Mouse (Mus musculus): ENCODE data around the gene Magi3. TPM values are rescaled to one million over a fixed set of nuclear protein-coding genes. Genes with fewer than 3 reads are reported as not detected.

Gene Magi3
- polyA plus RNA-seq, 1 experiment: not detected

- TF ChIP-seq GATA1 (IDR thresholded peaks at IDR 0.05; ENCODE audit: low read length): no peak
These were observed 7.4 kb upstream of the Magi3 start for GRCm38 (mm10) chr3:104227438-104228111.

DNA sequence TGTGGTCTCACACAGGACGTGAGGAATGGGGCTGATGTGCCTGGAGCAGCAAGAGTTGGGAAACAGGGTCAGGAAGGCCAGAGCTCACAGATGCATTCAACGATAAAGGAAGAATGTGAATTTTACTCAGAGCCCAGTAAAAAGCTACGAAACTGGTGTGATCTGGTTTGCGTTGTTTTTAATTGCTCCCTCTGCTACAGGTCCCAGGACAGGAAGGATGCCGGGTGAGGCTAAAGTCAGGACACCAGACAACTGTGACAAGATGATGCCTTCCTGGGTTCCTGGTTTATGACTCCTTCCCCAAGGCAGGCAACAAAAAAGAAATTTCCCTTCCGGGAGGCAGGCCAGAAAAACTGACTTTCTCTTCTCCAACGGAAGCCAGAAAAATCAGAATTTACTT, 6.6 kb upstream of the Magi3 start:
- TF ChIP-seq GATA1 (IDR thresholded peaks at IDR 0.05; ENCODE audit: low read length): no peak

GRCm38 (mm10) chr3:104221156-104221555, 982 bp upstream of the Magi3 start:
- no peak for TF ChIP-seq GATA1 (IDR thresholded peaks at IDR 0.05; ENCODE audit: low read length)

GRCm38 (mm10) chr3:104219531-104220294, 461 bp downstream of the Magi3 start:
- no peak for TF ChIP-seq GATA1 (IDR thresholded peaks at IDR 0.05; ENCODE audit: low read length)

GRCm38 (mm10) chr3:104218926-104219325, 1.2 kb downstream of the Magi3 start:
- no peak for TF ChIP-seq GATA1 (IDR thresholded peaks at IDR 0.05; ENCODE audit: low read length)

DNA sequence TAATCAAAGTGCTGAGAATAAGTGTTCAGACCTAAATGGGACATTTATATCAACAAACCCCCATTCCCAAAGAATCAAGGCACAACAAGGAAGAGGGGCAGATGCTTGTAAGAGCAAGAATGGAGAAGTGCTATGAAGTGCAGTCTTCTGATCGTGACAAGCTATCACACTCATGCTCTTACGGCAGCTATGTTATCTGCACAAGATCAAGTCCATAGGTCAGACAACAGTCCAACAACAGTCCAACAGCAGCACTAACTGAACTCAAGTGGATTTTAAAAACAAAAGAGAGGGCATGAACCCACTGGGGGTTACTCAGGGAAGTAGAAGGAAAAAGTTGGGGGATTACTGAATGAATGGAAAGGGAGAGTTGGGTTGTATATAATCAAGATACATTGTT, 30.4 kb downstream of the Magi3 start:
- TF ChIP-seq GATA1 (IDR thresholded peaks at IDR 0.05; ENCODE audit: low read length): no peak

DNA sequence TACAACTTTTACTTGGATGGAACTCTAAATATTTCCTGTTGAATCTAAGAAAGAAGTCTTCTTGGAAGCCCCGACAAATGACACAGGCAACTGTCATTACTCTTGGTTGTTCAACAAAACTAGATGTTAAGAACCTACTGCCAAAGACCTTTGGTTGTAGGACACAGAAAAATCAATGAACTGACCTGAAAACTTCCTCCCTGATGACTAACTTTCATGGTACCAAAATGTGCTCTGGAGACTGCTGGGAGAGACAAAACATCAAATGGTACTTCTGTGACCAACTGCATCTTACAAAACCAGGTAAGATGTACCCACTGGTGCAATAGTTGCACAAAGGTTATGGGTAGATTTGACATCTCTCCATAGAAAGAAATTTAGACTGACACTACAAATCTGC, 30.9 kb downstream of the Magi3 start:
- no peak for TF ChIP-seq GATA1 (IDR thresholded peaks at IDR 0.05; ENCODE audit: low read length)

- TF ChIP-seq GATA1 (IDR thresholded peaks at IDR 0.05; ENCODE audit: low read length): no peak
These were observed 35.9 kb downstream of the Magi3 start for GRCm38 (mm10) chr3:104184270-104184669.

DNA sequence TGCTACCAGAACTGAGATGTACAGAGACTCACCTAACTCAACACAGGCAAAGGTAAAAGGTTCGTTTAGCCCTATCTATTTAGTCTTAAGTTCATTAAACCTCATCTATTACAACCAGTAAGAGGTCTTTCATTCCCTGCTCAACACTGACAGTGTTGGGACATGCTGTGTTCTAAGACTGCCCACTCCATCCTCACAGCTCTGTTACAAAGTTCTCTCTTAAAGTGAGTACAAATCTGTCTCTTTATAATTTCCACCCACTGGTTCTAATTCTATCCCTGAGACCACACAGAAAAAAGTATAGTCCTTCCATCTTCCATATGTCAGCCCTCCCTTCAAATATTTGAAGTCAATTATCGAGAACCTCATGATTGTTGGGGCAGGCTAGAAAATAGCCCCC, 36.5 kb downstream of the Magi3 start:
- no peak for TF ChIP-seq GATA1 (IDR thresholded peaks at IDR 0.05; ENCODE audit: low read length)

DNA sequence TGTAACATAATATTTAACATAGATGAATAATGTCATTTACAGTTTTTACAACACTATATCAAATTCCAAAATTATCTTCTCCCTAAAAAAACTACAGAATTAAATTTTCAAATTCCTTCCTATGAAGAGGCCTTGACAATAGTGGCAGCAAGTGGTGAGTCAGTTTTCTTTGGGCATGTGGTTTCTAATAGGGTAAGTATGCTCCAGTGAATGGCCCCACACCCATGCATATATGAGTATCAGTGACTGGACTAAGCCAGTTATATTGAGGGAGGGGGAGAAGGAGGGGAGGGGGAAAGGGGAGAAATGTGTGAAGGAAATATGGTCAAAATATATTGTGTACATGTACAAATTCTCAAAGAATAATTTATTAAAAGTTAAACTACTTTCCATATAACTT, 37.5 kb downstream of the Magi3 start:
- TF ChIP-seq GATA1 (IDR thresholded peaks at IDR 0.05; ENCODE audit: low read length): no peak

GRCm38 (mm10) chr3:104161347-104161746, 58.8 kb downstream of the Magi3 start:
- no peak for TF ChIP-seq GATA1 (IDR thresholded peaks at IDR 0.05; ENCODE audit: low read length)

- no peak for TF ChIP-seq GATA1 (IDR thresholded peaks at IDR 0.05; ENCODE audit: low read length)
These were observed 59.6 kb downstream of the Magi3 start for GRCm38 (mm10) chr3:104160603-104161002.

DNA sequence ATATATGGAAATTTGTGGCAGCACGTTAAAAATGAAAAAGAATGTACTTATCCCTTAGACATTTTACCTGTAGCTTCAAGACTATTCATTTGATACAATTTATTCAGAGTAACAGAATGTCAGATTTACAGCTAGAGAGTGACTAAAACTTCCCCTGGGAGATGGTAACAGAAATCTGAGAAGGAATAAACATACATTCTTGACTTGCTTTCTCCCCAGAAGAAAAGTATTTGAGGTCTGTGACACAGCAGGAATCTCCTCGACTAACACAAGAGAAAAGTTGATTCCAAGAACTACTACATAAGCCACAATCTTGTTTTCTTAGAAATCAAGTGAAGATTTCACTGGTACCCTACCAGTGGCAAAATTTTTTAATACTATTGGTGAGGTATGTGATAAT, 70.0 kb downstream of the Magi3 start:
- no peak for TF ChIP-seq GATA1 (IDR thresholded peaks at IDR 0.05; ENCODE audit: low read length)

GRCm38 (mm10) chr3:104142376-104142775, 77.8 kb downstream of the Magi3 start:
- no peak for TF ChIP-seq GATA1 (IDR thresholded peaks at IDR 0.05; ENCODE audit: low read length)

- TF ChIP-seq GATA1 (IDR thresholded peaks at IDR 0.05; ENCODE audit: low read length): no peak
These were observed 81.2 kb downstream of the Magi3 start for GRCm38 (mm10) chr3:104138953-104139450.

GRCm38 (mm10) chr3:104125628-104126027, 94.5 kb downstream of the Magi3 start:
- no peak for TF ChIP-seq GATA1 (IDR thresholded peaks at IDR 0.05; ENCODE audit: low read length)

DNA sequence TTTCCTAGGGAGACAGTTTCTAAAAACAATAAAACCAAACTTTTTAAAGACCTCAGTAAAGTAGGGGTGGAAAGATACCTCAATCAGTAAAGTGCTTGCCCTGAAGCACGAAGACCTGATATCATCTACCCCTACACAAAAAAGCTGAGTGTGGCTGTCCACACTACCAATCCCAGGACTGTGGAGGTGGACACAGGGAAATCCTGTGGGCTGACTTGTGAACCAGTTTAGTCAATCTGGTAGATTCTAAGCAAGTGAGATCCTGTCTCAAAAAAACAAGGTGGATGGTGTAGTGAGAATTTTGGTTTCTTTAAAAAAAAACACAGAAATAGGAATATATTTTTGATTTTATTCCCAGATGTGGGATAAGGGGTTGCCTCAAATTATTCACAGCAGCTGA, 96.3 kb downstream of the Magi3 start:
- TF ChIP-seq GATA1 (IDR thresholded peaks at IDR 0.05; ENCODE audit: low read length): no peak
